Mouse (Mus musculus): ENCODE results near the gene Trpv2. TPM values are rescaled to one million over a fixed set of nuclear protein-coding genes. Genes with fewer than 3 reads are reported as not detected.
A peak's percentile ranks its signal among the peaks of the same experiment; 100 is the strongest.

The Trpv2 gene
- polyA plus RNA-seq, 1 experiment from 2014 or later = 8.2 TPM

DNA sequence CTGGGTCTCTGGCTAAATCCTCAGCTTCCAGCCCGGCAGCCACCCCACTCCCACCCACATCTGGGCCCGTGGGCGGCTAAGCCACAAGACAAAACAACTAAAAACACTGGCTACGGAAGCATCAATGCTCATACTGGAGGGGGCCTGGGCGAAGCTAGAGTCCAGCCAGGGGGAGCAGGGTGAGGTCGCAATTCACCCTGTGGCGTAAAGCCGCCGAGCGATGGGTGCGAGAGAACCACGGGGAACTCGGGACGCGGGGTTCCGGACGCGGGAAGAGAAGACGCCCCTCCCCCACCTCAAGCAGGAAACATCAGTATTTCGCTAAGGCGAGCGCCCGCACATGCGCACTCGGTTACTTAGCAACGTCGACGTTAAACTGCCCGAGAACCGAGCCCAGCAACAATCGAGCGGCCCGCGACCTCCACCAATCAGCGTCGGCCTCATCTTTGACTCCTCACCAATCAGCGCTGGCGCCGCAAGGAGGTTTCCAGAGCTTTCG, 23.5 kb upstream of the Trpv2 start, which contains the start of gene Ubb:
Gene Ubb, plus strand, starts transcription at position 445 of the 499 bp plus-strand sequence.
- ATAC-seq = peak; percentile 98
- Histone ChIP-seq H3K4me1 (peaks cover 41% of the 10 kb centered on the region), H3K36me3 (ENCODE audit: poor library complexity, severe bottlenecking) (peaks cover 28% of the 10 kb centered on the region), H3K9me3 (replicated peaks) (no peaks in the 10 kb centered on the region), H3K27ac (peak within 1 kb of the TSS; percentile 99), H3K4me3 (peak within 1 kb of the TSS; percentile 71), H3K27me3 (no peaks in the 10 kb centered on the region), H3K9ac (peak within 1 kb of the TSS; percentile 97), H3K4me2 (peak within 1 kb of the TSS; percentile 77)
- under 1% methylated on average over 40 of the region's 40 CpGs for WGBS

DNA sequence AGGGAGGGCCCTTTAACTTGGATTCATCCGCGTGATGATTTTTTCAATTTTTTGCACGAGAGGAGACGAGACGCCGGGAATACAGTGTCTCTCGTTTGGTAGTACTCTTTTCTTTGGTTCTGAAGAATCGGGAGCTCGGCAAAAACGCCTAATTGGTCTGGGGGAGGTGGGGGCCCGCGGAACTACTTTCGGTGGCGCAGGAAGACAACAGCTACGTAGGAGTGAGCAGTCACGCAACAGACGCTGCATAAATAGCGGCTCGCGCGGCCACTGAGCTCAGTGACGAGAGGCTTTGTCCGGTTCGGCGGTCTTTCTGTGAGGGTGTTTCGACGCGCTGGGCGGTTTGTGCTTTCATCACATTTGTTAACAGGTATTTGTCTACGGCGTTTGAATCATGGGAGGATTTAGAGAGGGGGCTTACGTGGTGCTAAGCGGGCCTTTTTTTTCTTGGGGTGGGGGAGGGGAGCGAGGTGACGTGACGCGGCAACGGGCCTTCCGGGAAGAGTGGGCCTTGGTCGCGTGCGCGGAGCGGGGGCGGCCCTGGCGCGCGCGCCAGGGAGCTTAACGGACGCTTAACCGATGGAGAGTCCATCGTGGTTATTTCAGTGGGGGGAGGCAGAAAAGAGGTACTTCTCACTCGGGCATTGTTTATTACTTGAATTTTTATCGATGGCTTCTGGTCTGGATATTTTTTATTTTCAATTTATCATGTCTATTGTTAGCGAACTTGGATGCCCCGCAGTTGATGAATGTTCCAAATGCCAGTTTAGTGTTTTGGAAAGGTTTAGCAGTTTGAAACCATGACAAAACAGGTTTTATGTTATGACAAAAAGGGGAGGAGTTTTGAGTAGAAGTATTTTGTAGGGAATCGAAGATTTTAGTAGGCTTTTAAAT, 22.8 kb upstream of the Trpv2 start:
- peak; percentile 90 for ATAC-seq
- peak overlapping the region; percentile 77 for H3K4me2 ChIP-seq
- no peaks in the 10 kb centered on the region for H3K27me3 ChIP-seq
- peak overlapping the region; percentile 71 for H3K4me3 ChIP-seq
- H3K9me3 ChIP-seq (replicated peaks) = no peaks in the 10 kb centered on the region
- H3K4me1 ChIP-seq = peaks cover 41% of the 10 kb centered on the region
- H3K27ac ChIP-seq = peak overlapping the region; percentile 87
- H3K9ac ChIP-seq = peak overlapping the region; percentile 86
- peaks cover 29% of the 10 kb centered on the region for H3K36me3 ChIP-seq (ENCODE audit: poor library complexity, severe bottlenecking)
- under 1% methylated on average over 58 of the region's 58 CpGs for WGBS

DNA sequence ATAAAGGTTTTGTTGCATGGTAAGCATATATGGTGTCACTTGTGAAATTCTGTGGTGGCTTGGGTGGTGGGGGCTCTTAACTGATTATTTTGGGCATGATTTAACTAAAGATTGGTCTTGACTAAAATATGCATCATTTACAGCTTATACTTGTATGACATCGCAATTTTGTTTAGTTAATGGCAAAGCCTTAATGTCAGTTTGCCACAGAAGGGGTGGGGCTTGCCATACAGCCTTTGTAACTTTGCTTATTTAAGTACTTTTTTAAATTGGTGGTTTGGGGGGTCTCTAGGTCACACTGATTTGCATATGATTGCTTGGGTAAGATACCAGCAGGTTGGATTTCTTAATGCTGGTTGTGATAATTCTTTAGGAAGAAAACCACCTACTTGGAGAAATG, 21.1 kb upstream of the Trpv2 start:
- no peaks in the 10 kb centered on the region for H3K9me3 ChIP-seq (replicated peaks)
- peak overlapping the region; percentile 52 for H3K4me3 ChIP-seq
- H3K27me3 ChIP-seq = no peaks in the 10 kb centered on the region
- H3K4me2 ChIP-seq = peak overlapping the region; percentile 97
- peaks cover 41% of the 10 kb centered on the region for H3K4me1 ChIP-seq
- H3K9ac ChIP-seq = peak overlapping the region; percentile 63
- 41% methylated on average over 1 of the region's 1 CpGs for WGBS
- H3K36me3 ChIP-seq (ENCODE audit: poor library complexity, severe bottlenecking) = peaks cover 29% of the 10 kb centered on the region
- no peak for ATAC-seq
- H3K27ac ChIP-seq = no peak overlapping the region

DNA sequence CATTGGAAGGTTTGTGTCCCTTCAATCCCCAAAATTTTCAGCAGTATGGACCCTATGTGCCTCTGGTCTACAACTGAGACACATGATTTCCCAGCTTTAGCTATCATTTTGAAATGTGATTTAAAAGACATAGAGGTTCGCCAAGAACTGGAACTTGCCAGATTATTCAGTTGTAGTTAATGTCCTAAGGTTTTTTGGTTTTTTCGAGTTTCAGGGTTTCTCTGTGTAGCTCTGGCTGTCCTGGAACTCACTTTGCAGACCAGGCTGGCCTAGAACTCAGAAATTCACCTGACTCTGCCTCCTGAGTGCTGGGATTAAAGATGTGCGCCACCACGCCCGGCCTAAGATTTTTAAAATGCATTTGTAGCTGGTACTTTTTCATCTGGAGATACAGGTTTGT, 20.7 kb upstream of the Trpv2 start:
- no peak for ATAC-seq
- H3K4me1 ChIP-seq = peaks cover 41% of the 10 kb centered on the region
- H3K27me3 ChIP-seq = no peaks in the 10 kb centered on the region
- 83% methylated on average over 5 of the region's 5 CpGs for WGBS
- no peak overlapping the region for H3K27ac ChIP-seq
- H3K9ac ChIP-seq = peak overlapping the region; percentile 63
- H3K4me2 ChIP-seq = peak overlapping the region; percentile 97
- peaks cover 29% of the 10 kb centered on the region for H3K36me3 ChIP-seq (ENCODE audit: poor library complexity, severe bottlenecking)
- H3K9me3 ChIP-seq (replicated peaks) = no peaks in the 10 kb centered on the region
- H3K4me3 ChIP-seq = peak overlapping the region; percentile 52

DNA sequence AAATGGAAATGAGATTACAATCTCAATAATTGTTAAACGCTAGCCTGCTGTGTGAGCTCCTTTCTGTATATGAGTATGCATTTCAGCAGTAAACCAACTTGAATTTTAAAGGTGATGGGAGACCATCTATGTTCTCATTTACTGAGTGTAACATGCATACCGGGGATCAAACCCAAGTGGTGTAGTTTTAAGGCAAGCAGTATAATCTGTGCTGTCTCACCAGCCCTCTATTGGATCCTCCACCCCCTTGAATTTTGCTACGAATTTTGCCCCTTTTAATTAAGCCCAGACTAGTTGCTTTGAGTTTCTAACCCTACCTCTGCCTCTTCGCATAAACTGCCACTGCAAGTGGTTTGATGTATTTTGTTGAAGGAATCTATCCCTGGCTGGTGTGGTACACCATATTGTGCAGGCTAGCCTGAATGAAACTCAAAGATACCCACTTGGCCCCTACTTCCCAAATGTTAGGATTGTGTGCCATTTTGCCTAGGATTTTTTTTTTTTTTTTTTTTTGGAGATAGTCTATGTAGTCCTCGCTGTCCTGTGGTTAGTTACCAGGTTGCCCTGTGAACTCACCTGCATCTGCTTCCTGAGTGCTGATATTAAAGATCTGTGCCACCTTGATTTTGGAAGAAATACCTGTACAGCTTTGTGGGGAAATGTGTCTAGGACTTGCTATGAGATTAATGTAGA, 20.0 kb upstream of the Trpv2 start:
- Histone ChIP-seq H3K4me3 (peak overlapping the region; percentile 52), H3K4me1 (peaks cover 34% of the 10 kb centered on the region), H3K27ac (no peak overlapping the region), H3K9ac (peak overlapping the region; percentile 63), H3K4me2 (peak overlapping the region; percentile 97), H3K36me3 (ENCODE audit: poor library complexity, severe bottlenecking) (peaks cover 29% of the 10 kb centered on the region), H3K27me3 (no peaks in the 10 kb centered on the region), H3K9me3 (replicated peaks) (no peaks in the 10 kb centered on the region)
- ATAC-seq = no peak
- WGBS = 72% methylated on average over 5 of the region's 5 CpGs

DNA sequence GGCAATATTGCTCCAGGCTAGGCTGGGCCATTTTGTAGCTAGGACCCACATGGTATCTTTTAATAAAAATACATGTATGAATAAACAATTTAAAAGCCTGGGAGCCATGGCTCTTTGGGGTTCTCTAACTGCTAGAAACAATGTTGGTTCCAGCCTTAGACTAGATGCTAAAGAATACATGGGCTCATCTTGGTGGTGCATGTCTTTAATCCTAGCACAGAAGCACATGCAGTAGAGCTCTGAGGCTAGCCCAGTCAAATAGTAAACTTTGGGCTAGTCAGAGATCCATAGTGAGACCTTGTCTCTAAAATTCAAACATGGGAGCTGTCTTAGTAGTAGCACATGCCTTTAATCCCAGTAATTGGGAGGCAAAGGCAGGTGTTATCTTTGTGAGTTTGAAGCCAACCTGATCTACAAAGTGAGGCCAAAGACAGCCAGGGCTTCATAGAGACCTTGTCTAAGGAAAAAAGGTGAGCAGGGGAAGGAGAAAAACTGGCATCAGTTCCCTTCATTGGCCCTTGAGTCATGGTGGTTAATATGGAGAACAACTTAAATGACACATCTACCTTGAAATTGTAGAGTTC, 19.3 kb upstream of the Trpv2 start:
- Histone ChIP-seq H3K36me3 (ENCODE audit: poor library complexity, severe bottlenecking) (peaks cover 29% of the 10 kb centered on the region), H3K9ac (no peak overlapping the region), H3K9me3 (replicated peaks) (no peaks in the 10 kb centered on the region), H3K4me2 (peak overlapping the region; percentile 97), H3K27ac (no peak overlapping the region), H3K27me3 (no peaks in the 10 kb centered on the region), H3K4me1 (peaks cover 27% of the 10 kb centered on the region), H3K4me3 (peak overlapping the region; percentile 52)
- no peak for ATAC-seq

DNA sequence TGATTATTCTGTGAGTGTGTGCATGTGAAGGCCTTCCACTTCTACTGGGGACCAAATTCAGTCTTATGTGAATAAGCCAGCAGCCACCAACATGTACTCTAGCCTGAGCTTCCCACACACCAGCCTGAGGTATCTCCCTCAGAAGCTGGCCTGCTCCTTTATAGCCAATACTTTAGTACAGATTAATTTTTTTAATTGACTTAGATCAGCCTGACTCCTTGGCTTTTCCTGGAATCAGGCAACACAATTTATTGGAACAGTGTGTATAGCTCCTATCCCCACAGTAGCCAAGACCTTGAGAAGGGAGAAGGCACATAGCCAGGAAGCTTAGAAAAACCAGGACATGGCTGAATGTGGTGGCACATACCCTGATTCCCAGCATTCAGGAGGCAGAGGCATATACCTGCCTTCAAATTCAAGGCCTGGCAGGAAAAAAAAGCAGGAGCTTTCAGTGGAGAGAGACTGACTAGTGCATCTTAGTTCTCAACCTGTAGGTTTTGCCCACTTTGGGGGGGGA, 18.3 kb upstream of the Trpv2 start:
- no peaks in the 10 kb centered on the region for H3K9me3 ChIP-seq (replicated peaks)
- no peaks in the 10 kb centered on the region for H3K27me3 ChIP-seq
- peaks cover 29% of the 10 kb centered on the region for H3K36me3 ChIP-seq (ENCODE audit: poor library complexity, severe bottlenecking)
- H3K4me3 ChIP-seq = no peak overlapping the region
- no peak overlapping the region for H3K9ac ChIP-seq
- peaks cover 29% of the 10 kb centered on the region for H3K4me1 ChIP-seq
- ATAC-seq = no peak
- H3K27ac ChIP-seq = no peak overlapping the region
- H3K4me2 ChIP-seq = peak overlapping the region; percentile 97

DNA sequence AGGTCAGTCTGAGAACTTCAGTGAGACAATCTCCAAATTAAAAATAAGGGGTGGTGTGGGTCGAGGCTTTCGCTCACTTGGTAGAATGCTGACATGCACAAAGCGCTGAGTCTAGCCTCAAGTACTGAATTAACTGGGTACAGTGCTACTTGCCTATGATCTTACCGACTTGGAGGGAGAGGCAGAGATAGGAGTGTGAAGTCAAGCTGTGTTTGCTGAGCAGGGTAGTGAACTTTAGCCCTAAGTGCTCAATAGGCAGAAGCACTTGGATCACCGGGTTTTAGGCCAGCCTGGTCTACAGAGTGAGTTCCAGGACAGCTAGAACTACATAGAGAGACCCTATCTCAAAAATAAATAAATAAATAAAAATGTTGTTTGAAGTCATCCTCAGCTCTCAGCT, 17.1 kb upstream of the Trpv2 start:
- WGBS = 81% methylated on average over 5 of the region's 5 CpGs
- Histone ChIP-seq H3K4me1 (peaks cover 29% of the 10 kb centered on the region), H3K36me3 (ENCODE audit: poor library complexity, severe bottlenecking) (peaks cover 29% of the 10 kb centered on the region), H3K4me3 (no peak overlapping the region), H3K9ac (no peak overlapping the region), H3K27ac (no peak overlapping the region), H3K4me2 (no peak overlapping the region), H3K9me3 (replicated peaks) (no peaks in the 10 kb centered on the region), H3K27me3 (no peaks in the 10 kb centered on the region)
- ATAC-seq = no peak

DNA sequence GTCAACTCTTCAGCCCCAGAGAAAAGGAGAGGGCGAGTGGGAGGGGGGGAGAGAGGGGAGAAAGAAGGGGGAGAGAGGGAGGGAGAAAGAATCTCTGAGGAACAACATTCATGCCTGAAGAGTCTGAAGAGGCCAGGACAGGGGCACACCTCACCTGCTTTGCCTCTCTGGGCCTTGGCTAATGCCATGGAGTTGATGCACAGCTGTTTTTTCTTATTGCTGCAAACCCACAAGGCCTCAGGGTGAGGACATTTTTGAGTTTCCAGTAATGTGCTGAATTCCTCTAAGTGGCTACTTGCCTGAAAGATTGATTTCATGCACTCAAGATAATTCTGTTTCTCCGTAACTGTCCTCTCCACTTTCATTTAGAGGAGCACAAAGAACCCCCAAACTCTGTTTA, 16.1 kb upstream of the Trpv2 start:
- Histone ChIP-seq H3K27ac (no peak overlapping the region), H3K9ac (no peak overlapping the region), H3K4me3 (no peak overlapping the region), H3K36me3 (ENCODE audit: poor library complexity, severe bottlenecking) (peaks cover 27% of the 10 kb centered on the region), H3K4me2 (no peak overlapping the region), H3K9me3 (replicated peaks) (no peaks in the 10 kb centered on the region), H3K27me3 (no peaks in the 10 kb centered on the region), H3K4me1 (peaks cover 29% of the 10 kb centered on the region)
- no peak for ATAC-seq
- whole genome bisulfite sequencing = 76% methylated on average over 2 of the region's 2 CpGs

DNA sequence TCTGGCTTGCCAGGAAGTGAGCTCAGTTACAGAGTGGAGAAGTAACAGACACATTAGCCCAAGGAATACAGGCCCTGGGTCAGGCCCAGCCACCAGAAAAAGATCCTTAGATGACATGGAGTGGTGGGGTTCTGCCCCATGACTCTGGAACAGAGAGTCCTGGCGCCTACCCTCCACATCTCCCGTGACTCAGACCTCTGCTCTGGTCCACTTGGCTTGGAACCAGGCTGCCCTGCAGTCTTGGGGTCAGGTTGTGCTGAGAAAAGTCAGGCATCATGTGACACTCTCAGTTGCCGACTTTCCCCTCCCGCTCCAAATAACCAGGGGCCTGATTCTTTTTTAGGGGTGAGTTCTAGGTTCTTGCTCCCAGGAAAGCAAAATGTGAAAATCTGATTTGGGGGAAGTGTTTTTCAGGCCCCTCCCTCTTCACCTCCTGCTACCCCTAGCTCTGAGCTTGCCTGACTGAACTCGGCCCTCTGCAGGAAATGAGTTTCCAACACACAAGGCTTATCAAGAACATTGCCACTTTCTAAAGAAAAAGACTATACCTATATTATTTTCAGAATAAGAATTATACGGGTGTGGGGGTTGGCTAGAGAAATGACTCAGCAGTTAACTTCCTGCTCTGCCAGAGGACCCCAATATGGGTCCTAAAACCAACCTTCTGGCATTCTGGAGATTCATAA, 15.2 kb upstream of the Trpv2 start:
- H3K27me3 ChIP-seq = no peaks in the 10 kb centered on the region
- H3K4me2 ChIP-seq = no peak overlapping the region
- H3K36me3 ChIP-seq (ENCODE audit: poor library complexity, severe bottlenecking) = peaks cover 17% of the 10 kb centered on the region
- H3K9me3 ChIP-seq (replicated peaks) = no peaks in the 10 kb centered on the region
- no peak overlapping the region for H3K9ac ChIP-seq
- H3K4me1 ChIP-seq = peaks cover 20% of the 10 kb centered on the region
- ATAC-seq = no peak
- WGBS = 77% methylated on average over 6 of the region's 6 CpGs
- H3K4me3 ChIP-seq = no peak overlapping the region
- H3K27ac ChIP-seq = no peak overlapping the region

DNA sequence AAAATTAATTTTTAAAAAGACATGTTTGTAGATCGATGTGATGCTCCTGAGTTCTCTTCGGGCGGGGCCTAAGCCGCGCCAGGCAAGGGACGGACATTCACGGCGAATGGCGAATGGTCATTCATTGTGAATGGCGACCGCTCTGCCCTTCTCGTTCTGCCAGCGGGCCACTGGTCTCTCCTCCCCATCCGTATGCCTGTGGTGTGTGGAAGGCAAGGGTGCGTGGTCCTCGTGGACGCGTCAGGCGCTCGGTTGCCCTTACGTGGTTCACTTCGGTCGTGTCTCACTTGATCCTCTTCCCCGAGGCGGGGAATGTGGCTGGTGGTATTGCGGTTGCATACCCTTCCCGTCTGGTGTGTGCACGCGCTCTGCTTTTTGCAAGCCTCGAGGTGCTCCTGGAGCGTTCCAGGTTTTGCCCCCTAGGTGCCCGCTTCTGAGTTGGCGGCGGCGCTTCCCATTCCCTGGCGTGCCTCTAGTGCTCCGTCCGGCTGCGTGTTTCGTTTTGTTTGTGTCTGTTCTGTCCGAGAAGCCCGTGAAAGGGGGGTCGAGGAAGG, 13.7 kb upstream of the Trpv2 start:
- Histone ChIP-seq H3K36me3 (ENCODE audit: poor library complexity, severe bottlenecking) (peaks cover 3% of the 10 kb centered on the region; the same call in 1 of the 2 replicates), H3K9me3 (replicated peaks) (no peaks in the 10 kb centered on the region), H3K9ac (peak overlapping the region; percentile 48; the same call in 1 of the 2 replicates), H3K27me3 (no peaks in the 10 kb centered on the region), H3K4me2 (peak overlapping the region; percentile 57), H3K4me3 (peak overlapping the region; percentile 32), H3K27ac (no peak overlapping the region), H3K4me1 (peaks cover 5% of the 10 kb centered on the region)
- WGBS = 34% methylated on average over 43 of the region's 43 CpGs
- no peak for ATAC-seq
